Mouse (Mus musculus): ENCODE data around the gene Luzp1. TPM values are rescaled to one million over a fixed set of nuclear protein-coding genes. Genes with fewer than 3 reads are reported as not detected.

Luzp1 gene
- total and polyA plus RNA-seq, 3 experiments: 7.5 to 13.4 TPM; not detected in 1

- H3K27me3 ChIP-seq (ENCODE audit: control insufficient read depth in 1 of 2, insufficient read depth in 2 of 2, low read length in 2 of 2): no peaks in the 10 kb centered on the region
- H3K79me2 ChIP-seq (ENCODE audit: control insufficient read depth, insufficient read depth, low read length, poor library complexity): no peaks in the 10 kb centered on the region
- H3K36me3 ChIP-seq (ENCODE audit: control insufficient read depth in 1 of 2, insufficient read depth in 2 of 2, low read length in 2 of 2): peaks cover 0 to 3% of the 10 kb centered on the region in 2 experiments; a peak in 2 of 4 replicates
- H3K9ac ChIP-seq (ENCODE audit: control insufficient read depth, low read depth, low read length, poor library complexity, severe bottlenecking): no peak overlapping the region
- TF ChIP-seq MAZ (IDR thresholded peaks at IDR 0.05; ENCODE audit: low read depth, low read length): no peak
- peak; percentile 32; the same call in 1 of the 2 replicates for TF ChIP-seq GATA1 (IDR thresholded peaks at IDR 0.05; ENCODE audit: low read depth, low read length)
- no peak for DNase-seq (ENCODE audit: low read depth, low spot score)
- no peak overlapping the region for H3K4me3 ChIP-seq (ENCODE audit: control insufficient read depth in 1 of 2, insufficient read depth in 1 of 2, low read depth in 2 of 2, low read length in 2 of 2)
- H3K4me1 ChIP-seq (ENCODE audit: control insufficient read depth in 1 of 2, insufficient read depth in 2 of 2, low read length in 2 of 2): peaks cover 0 to 5% of the 10 kb centered on the region in 2 experiments; a peak in 2 of 4 replicates
- H3K9me3 ChIP-seq (replicated peaks; ENCODE audit: insufficient read depth, low read length): no peaks in the 10 kb centered on the region
- H3K27ac ChIP-seq (ENCODE audit: control insufficient read depth, low read depth, low read length): no peak overlapping the region
Measured at GRCm38 (mm10) chr4:136449795-136450194, 19.8 kb upstream of the Luzp1 start.

DNA sequence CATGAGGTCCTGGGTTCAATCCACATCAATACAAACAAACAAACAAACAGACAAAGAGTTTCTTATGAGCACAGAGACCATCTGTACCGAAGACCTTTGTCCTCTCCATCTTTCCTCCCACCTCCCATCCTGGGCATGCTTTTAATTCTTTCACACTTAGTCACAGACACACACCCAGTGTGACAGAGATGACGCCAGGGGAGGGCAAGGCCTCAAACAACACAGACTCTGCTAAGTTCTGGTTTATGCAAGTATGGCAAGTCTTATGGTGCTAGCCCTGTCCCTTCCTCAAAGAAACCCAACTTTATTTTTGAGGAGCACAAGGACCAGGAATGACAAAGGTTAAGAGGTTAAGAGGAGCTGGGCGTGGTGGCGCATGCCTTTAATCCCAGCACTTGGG is 19.3 kb upstream of the Luzp1 start:
- DNase-seq (ENCODE audit: low read depth, low spot score): no peak
- Histone ChIP-seq H3K79me2 (ENCODE audit: control insufficient read depth, insufficient read depth, low read length, poor library complexity) (no peaks in the 10 kb centered on the region), H3K4me1 (ENCODE audit: control insufficient read depth in 1 of 2, insufficient read depth in 2 of 2, low read length in 2 of 2) (peaks cover 0 to 5% of the 10 kb centered on the region in 2 experiments; a peak in 2 of 4 replicates), H3K27ac (ENCODE audit: control insufficient read depth, low read depth, low read length) (no peak overlapping the region), H3K27me3 (ENCODE audit: control insufficient read depth in 1 of 2, insufficient read depth in 2 of 2, low read length in 2 of 2) (no peaks in the 10 kb centered on the region), H3K36me3 (ENCODE audit: control insufficient read depth in 1 of 2, insufficient read depth in 2 of 2, low read length in 2 of 2) (peaks cover 0 to 3% of the 10 kb centered on the region in 2 experiments; a peak in 2 of 4 replicates), H3K4me3 (ENCODE audit: control insufficient read depth in 1 of 2, insufficient read depth in 1 of 2, low read depth in 2 of 2, low read length in 2 of 2) (no peak overlapping the region), H3K9ac (ENCODE audit: control insufficient read depth, low read depth, low read length, poor library complexity, severe bottlenecking) (no peak overlapping the region), H3K9me3 (replicated peaks; ENCODE audit: insufficient read depth, low read length) (no peaks in the 10 kb centered on the region)
- TF ChIP-seq CHD2 (IDR thresholded peaks at IDR 0.05; ENCODE audit: low read length) (no peak), MAFK (IDR thresholded peaks at IDR 0.05; ENCODE audit: borderline replicate concordance, low read depth, low read length) (no peak), RCOR1 (IDR thresholded peaks at IDR 0.05; ENCODE audit: low read depth, low read length) (no peak), HCFC1 (IDR thresholded peaks at IDR 0.05; ENCODE audit: low read depth, low read length) (no peak), MYB (IDR thresholded peaks at IDR 0.05; ENCODE audit: low read depth, low read length) (no peak), SMC3 (IDR thresholded peaks at IDR 0.05; ENCODE audit: low read depth, low read length) (no peak), TCF12 (IDR thresholded peaks at IDR 0.05; ENCODE audit: low read depth, low read length) (no peak), MYC (IDR thresholded peaks at IDR 0.05; ENCODE audit: low read depth, low read length) (no peak), SIN3A (IDR thresholded peaks at IDR 0.05; ENCODE audit: low read length) (no peak), E2F4 (IDR thresholded peaks at IDR 0.05; ENCODE audit: borderline replicate concordance, low read depth, low read length) (no peak), JUND (IDR thresholded peaks at IDR 0.05; ENCODE audit: low read depth, low read length) (no peak), MAX (IDR thresholded peaks at IDR 0.05; ENCODE audit: low read length) (no peak), MAZ (IDR thresholded peaks at IDR 0.05; ENCODE audit: low read depth, low read length) (no peak)

- H3K27ac ChIP-seq (ENCODE audit: control insufficient read depth, low read depth, low read length): no peak overlapping the region
- no peaks in the 10 kb centered on the region for H3K27me3 ChIP-seq (ENCODE audit: control insufficient read depth in 1 of 2, insufficient read depth in 2 of 2, low read length in 2 of 2)
- H3K9me3 ChIP-seq (replicated peaks; ENCODE audit: insufficient read depth, low read length): no peaks in the 10 kb centered on the region
- no peak overlapping the region for H3K9ac ChIP-seq (ENCODE audit: control insufficient read depth, low read depth, low read length, poor library complexity, severe bottlenecking)
- peak; percentile 61 for DNase-seq (ENCODE audit: low read depth, low spot score)
- H3K4me1 ChIP-seq (ENCODE audit: control insufficient read depth in 1 of 2, insufficient read depth in 2 of 2, low read length in 2 of 2): peaks cover 0 to 9% of the 10 kb centered on the region in 2 experiments; a peak in 2 of 4 replicates
- H3K36me3 ChIP-seq (ENCODE audit: control insufficient read depth in 1 of 2, insufficient read depth in 2 of 2, low read length in 2 of 2): peaks cover 0 to 3% of the 10 kb centered on the region in 2 experiments; a peak in 2 of 4 replicates
- no peaks in the 10 kb centered on the region for H3K79me2 ChIP-seq (ENCODE audit: control insufficient read depth, insufficient read depth, low read length, poor library complexity)
- no peak overlapping the region for H3K4me3 ChIP-seq (ENCODE audit: control insufficient read depth in 1 of 2, insufficient read depth in 1 of 2, low read depth in 2 of 2, low read length in 2 of 2)
- TF ChIP-seq EP300 (IDR thresholded peaks at IDR 0.05; ENCODE audit: low read depth in 1 of 2, low read length in 2 of 2) (peak; percentile 57 to 67), MYB (IDR thresholded peaks at IDR 0.05; ENCODE audit: low read depth, low read length) (no peak), TCF12 (IDR thresholded peaks at IDR 0.05; ENCODE audit: low read depth, low read length) (peak; percentile 79), GATA1 (IDR thresholded peaks at IDR 0.05; ENCODE audit: low read depth, low read length) (peak; percentile 73), TAL1 (IDR thresholded peaks at IDR 0.05; ENCODE audit: low read length) (peak; percentile 45)
Measured at GRCm38 (mm10) chr4:136451564-136451963, 18.0 kb upstream of the Luzp1 start.

Measured in MEL (cell line).